Mouse (Mus musculus) megakaryocyte-erythroid progenitor cell, adult 5-6 weeks (primary cell): ENCODE data around the gene Zkscan6. TPM values are rescaled to one million over a fixed set of nuclear protein-coding genes. Genes with fewer than 3 reads are reported as not detected.

Source experiments
- ATAC-seq: replicated peaks from 2 replicates; pipeline ENCODE4 v1.8.0; 2016; ENCODE audit warnings: mild to moderate bottlenecking, inconsistent platforms; ENCODE audit not compliant: severe bottlenecking, poor library complexity, low FRiP score, low TSS enrichment
- total RNA-seq, 2 experiments: library from RNA; stranded (forward) in 1 of 2; stranded (reverse) in 1 of 2; fragments of 200-1000, 215-1000 nt in 1 of 2; fragments of >200 nt in 1 of 2; fragmentation: Nextera tagmentation in 1 of 2; gene quantifications; 2 replicates each; pipeline ENCODE4 v1.2.3; 2014 to 2017

Gene Zkscan6
- 9.2 and 12.4 TPM in 2 replicates for total RNA-seq (2014; fragmentation: Nextera tagmentation)
- total RNA-seq (2017) = 12.6 and 24.9 TPM in 2 replicates

DNA sequence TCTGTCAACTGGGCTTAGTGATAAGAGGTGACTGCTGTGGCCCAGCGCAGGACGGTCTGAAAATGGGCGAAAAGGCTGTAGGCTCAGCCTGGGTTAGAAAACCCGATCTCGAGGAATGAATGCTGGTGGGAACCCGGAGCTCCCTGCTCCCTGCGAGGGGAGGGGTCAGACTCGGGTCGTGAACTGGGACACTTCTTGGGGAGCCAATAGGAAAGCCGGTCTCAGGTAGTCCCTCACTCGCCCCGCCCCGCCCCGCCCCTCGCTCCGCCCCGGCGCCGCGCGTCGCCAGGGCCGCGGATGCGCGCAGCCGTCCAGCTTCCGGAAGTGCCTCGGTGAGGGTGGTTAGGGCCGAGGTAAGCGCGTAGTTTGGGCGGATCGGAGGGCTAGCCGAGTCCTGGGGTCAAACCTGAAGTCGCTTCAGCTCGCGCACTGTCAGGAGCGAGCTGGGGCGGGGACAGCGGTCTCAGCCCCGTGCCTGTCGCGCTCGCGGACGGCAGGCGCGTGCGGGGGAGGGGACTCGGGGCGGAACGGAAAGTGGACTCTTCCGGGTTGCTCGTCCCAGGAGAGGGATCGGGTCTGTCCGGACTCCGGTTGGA is at the start of gene Zkscan6:
Gene Zkscan6 (plus strand): TSS at position 267 of the 596 bp plus-strand sequence.
- ATAC-seq = peak; percentile 95

DNA sequence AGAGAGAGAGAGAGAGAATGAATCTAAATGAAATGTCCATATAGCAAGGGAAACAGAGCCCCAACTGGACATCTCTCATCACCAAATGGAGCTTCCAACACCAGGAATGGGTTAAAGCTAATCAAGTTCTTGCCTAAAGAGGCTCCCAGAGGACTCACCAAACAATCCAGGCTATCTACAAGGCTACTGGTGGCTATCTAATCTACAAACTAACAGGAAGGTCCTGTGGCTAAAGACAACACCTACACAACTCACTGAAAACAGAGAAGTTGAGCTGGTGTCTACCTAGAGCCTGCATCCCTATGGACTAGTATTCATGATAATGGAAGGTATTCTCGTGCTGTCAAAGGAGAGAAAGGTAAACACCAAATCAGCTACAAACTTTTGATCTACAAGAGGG is 47.6 kb upstream of the Zkscan6 start:
- peak; percentile 46 for ATAC-seq

DNA sequence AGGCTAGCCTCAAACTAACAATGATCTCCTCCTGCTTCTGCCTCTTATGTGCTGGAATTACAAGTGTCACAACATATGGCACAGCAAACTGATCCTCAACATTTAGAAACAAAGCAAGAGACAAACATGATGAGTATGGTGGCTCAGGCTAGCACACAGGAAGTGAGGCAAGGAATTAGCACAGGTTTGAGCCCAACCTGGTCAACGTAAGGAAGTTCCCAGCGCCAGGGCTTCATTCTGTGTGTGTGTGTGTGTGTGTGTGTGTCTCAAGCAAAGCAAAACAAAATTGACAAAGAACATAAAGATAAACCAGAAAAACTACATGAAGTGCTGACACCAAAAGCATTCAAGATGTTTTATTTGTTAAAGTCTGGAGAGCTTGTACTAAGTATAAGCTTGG is 46.1 kb upstream of the Zkscan6 start:
- no peak for ATAC-seq

DNA sequence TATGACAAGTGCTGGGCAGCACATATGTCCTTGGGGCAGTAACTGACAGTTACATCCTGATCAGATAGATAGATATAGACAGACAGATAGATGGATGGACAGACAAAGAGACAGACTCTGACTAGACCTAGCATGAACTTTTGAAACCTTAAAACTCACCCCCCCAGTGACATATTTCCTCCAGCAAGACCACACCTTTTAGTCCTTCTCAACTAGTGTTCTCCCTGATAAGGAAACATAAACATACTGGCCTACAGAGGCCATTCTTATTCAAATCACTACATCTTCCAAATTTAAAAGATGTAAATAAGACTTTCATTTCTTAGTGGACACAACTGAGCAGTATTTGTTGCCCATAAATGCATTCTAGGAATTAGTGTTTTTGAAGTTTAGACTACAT is 38.5 kb upstream of the Zkscan6 start:
- peak; percentile 47; the same call in 1 of the 2 replicates for ATAC-seq

DNA sequence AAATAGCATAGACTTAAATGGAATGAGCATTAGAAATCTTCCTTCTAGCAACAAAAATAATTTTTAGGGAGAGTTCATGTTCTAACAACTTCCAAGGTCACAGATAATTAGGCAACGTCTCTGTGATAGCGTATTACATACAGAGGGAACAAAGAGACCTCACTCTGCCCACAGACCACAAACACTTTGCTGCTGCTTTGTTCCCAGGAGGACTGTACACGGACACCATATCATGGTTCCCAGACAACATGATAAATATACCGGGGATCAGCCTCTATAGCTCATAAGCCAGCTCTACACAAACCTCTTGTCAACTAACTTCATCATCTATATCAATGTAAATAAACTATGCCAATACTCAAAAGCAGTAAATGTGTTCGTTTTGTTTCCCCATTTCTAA is 37.0 kb upstream of the Zkscan6 start:
- peak; percentile 38; the same call in 1 of the 2 replicates for ATAC-seq

DNA sequence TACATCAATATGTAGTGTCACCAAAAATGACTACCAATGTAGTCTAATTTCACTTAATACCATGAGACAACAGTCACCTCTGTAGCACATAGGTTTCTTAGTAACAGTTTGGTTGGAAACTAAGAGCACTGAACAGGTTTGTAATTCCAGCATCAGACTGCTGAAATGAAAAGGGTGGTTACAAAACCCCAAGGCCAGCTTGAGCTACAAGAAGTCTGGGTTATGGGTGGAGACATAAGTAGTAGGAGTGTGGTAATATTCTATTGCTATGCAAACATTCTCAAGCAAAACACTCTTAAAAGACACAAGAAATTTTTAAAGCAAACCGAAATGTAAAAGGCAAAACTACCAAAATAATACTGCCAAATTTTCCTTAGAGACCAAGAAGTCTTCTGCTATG is 35.4 kb upstream of the Zkscan6 start:
- ATAC-seq = no peak

DNA sequence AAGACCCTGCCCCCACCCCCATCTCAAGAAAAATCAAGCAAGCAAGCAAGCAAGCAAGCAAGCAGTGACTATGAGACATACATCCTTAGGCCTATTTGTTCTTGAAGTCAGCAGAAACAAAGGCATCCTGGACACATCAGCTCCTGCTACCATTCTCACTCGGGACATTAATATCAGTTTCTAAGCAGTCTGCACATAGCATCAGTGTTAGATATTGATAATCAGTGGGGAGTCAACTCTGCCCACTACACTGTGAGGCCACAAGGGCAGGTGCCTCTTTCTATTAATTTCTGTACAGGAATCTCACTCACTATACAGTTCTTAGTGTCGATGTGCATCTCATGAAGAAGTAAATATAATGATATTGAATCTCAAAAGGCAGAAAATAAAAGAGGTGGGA is 33.4 kb upstream of the Zkscan6 start:
- ATAC-seq = peak; percentile 88

DNA sequence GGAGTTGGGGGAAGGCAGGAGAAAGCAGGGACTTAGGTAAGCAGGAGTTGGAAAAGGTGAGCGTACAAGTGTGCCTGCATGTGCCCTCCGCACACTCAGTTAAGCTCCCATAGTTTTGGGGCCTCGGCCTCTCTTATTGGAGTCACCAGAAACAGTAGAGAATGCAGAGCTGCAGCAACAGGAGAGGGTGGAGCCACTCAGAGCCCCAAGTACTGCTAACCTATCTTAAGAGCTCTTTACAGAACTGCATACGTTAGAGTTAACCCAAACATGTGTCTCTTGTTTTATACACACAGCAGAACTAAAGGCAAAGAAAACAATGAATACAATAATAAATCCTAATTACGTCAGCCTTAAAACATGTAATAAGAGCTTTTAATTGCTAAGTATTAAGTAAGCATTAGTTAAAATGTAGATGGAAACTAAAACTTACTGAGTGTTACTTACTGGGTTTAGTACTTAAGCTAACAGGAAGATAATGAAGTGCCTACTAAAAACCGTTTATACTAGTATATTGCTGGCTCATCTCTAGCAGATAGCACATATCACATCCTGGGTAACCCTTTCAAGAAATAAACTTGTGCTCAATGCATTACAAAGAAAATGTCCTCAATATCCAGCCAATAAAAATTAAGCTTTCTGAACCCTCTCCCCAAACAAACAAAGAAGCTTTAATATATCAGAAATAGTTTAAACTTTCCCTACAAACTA is 32.9 kb upstream of the Zkscan6 start:
- ATAC-seq = peak; percentile 77

DNA sequence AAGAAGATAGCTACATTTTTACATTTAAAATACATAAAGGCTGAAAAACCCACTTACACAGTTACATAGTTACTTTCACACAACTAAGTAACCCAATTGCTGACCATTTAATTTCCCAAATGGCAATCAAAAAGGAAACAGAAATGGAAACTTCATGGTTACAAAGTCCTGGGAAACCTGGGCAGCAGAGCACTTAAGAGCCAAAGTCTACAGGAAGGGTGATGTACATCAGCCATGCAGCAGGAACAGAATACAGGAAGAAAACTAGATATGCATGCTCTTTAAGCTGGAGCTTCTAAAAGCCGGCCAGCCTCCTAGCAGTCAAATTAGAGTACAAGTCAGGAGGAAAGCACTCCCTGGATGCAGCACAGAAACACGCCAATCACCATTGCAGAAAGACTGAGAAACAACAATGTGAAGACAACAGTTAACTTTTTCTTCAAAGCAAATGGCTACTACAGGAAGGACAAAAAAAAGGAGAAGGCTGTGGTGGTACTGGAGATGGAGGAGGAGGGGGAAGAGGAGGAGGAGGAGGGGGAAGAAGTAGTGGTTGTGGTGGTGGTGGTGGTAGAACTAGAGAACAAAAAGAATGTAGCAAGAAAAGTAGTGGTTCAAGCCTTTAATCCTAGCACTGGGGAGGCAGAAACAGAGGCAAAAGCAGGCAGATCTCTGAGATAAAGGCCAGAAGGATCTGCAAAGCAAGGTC is 29.9 kb upstream of the Zkscan6 start:
- no peak for ATAC-seq

DNA sequence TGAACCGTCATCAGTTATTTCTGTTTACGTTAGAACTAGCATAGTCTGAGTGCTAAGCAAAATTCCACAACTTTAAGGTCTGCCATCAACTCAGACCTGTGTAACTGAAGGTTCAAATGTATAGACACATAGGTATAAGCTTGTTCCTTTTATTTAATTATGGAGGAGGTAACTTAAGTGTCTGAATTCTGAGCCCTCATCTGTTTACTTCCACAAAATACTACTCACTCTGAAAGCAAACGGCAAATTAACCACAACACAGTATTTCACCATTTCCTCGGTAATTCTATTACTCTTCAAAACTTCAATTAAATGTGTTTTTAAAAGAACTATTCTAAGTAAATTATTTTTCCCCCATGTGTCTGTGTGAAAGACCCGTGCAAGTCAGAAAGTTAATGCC is 29.2 kb upstream of the Zkscan6 start:
- no peak for ATAC-seq

DNA sequence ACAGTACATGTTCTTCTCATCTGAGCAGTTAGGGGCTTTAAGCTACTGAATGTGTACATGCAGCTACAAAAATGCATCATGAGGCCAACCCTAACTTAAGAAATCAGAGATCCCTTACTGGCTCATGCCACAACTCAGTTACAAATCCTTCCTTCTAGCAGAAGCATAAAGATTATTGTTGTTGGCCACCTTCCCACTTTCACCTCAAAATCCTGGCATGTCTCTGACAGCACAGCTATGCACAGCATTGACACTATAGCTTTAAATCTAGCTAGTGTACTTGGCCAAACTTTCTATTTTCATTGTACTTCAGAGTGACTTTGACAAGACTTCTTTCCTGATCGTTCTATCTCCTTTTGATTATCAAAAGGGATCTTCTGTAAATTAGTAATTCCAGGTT is 27.9 kb upstream of the Zkscan6 start:
- ATAC-seq = no peak

DNA sequence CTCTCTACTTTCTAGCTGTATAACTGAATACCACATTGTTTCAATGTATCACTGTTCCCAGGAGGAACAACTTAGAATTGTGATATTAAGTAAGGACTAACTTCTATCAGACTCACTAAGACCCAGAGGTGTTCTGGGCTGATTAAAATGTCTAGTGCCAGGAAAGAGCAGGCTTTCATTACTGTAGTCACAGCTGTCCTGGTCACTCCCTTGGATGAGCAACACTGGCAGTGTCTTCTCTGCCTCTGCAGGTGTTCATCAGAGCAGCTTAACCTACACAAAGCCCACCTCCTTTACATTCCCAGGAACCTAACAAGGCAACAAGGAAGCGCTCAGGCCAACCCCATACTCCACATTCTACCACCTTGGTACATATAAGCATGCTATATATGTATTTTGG is 27.4 kb upstream of the Zkscan6 start:
- ATAC-seq = peak; percentile 52; the same call in 1 of the 2 replicates

DNA sequence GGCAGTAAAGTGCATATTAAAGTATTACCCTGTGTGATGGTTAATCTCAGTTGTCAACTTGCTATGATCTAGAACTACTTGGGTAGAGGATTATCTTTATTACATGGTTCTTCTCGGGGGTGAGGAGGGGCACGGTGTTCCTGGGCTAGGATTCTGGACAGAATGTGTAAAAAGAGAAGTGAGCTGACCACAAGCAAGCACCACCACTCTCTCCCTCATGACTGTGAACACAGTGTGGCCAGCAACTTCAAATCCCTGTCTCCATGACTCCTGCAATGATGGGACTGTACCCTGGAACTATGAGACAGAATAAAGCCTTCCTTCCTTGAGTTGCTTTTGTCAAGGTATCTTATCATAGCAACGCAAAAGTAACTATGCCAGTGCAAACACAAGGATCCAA is 25.4 kb upstream of the Zkscan6 start:
- no peak for ATAC-seq

DNA sequence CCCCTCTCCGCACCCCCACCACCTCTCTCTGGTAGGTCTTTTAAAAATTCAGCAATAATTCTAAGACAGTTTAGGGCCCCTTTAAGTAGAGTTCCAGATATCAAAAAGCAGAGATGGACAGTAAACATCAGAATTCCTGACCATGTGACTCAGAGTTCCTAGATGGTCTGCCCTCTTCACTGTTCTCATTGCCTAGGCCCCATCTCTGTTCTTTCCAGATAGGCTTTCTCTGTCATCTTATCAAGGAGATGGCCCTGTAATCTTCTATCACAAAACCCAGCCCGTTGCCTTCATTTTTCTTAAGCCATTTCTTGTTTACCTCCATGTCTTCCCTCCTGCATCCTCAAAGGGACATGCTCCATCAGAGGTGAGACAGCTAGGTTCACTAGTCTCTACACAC is 20.8 kb upstream of the Zkscan6 start:
- peak; percentile 43; the same call in 1 of the 2 replicates for ATAC-seq

DNA sequence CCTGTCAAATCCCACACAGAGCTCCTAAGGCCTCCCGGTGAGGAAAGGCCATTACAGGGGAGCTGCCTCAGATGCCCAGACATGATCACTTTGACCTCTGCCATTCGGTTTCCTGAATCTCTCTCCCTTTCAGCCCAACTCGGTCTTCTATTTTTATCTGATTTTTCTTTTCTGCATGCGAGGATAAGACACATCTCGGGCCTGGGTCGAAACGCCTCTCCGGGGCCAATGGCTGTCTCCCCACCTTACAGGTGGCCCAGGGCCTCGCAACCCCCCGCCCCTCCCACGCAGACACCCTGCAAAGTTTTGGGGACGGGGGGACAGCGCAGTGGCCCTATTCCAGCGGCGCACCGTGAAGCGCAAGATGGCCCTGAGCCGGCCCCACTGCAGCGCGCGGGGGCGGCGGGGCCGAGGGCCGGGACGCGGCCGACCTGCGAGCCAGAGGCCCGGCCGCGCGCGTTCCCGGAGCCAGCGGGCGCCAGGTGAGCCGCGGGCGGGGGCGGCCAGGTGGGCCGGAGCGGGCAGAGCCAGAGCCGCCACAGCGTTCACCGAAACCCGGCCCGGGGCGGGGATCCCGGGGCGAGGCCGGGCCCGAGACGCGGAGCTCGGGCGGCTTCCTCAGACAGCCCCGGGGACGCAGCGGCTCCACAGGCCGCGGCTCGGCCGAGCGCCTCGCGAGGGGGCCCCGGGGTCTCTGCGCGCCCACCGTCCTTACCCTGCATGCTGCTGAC is 19.4 kb upstream of the Zkscan6 start:
- peak; percentile 30 for ATAC-seq

DNA sequence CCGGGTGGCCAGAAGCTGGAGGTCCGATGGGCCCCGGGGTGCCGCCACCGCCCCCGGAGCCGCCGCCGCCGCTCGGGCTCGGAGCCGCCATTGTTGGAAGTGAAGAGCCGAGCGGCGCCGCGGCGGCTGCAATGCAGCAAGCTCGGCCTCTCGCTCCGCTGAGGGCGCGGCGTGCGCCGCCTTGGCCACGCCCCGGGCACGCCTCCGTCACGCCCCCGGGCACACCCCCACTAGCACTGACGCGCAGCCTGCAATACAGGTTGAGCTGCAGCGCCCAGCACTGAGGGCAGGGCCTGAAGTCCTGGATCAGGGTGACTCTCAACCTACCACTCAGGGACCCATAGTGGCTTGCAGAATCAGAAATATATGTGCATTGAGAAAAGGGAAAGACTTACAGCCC is 18.8 kb upstream of the Zkscan6 start, which contains the start of gene Map2k4:
Gene Map2k4 (minus strand): TSS at position 144 of the 400 bp plus-strand sequence.
- ATAC-seq = peak; percentile 96

DNA sequence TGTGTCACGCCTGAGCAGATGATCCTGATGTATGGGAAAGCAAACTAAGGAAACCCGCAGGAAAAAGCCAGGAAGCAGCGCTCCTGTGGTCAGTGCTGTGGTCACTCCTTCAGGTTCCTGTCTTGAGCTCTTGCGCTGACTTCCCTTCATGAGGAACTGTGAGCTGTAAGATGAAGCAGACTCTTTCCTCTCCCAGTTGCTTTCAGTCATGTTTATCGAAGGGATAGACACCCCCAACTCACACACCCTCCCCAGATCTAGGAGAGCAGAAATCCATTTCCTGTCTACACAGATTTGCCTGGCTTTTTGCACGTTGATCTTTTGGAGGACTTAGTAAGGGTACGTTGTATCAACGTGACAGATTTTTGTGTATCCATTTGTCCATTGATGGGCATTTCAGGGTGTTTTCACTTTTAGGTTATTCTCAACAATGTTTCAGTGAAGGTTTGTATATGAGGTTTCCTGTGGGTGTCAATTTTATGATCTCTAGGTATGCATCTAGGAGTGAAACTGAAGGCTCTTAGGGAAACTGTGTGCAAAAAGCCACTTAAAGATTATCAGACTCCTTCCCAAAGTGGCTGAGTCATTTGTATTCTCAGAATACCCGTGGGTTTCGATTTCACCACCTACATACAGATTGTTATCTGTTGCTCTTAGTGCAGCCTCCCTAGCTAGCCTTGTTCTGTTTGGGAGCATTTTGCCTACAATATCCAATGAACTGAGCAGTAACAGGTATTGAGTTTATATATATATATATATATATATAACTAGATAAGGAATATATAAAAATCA is 12.4 kb upstream of the Zkscan6 start:
- peak; percentile 76 for ATAC-seq

DNA sequence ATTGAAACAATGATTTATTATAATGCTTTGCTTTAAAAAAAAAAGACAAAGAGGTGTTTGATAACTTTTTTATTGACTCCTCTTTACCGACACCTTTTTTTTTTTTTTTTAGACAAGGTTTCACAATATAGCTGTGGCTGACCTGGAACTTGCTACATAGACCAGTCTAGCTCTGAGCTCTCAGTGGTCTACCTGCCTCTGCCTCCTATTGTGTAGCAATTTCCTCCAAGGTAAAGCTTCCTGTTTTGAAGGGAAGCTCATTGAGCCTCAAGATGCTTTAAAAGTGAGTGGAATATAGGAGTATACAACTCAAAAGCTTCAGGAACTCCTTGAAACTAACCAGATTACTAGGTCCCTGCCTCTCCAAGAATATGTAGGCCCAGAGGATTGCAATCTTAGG is 11.1 kb upstream of the Zkscan6 start:
- ATAC-seq = no peak

DNA sequence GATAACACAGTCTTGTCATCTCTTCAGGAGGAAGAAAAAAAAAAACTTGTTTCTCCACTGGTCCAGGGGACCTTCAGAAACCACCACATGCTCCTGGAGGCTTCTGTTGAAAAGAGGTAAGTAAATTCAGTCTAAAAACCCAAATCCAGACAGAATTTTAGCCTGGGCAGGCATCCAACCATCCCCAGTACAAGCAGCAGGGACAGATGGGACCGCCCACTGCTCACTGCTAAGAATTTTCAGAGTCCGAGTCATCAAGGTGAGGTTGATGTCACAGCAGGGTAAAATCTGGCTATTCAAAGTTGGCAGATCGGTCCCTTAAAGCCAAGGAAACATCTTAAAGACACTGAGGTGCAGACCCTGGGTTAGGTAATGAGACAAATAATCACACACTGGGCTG is 5.1 kb upstream of the Zkscan6 start:
- no peak for ATAC-seq
